Mouse (Mus musculus) gastrocnemius, adult 2 months (tissue): Measurements from ENCODE around the gene Clasp2. TPM values are rescaled to one million over a fixed set of nuclear protein-coding genes. Genes with fewer than 3 reads are reported as not detected.

ENCODE experiments used
- DNase-seq: peaks from one replicate; pipeline ENCODE4 v3.0.0; 2022
- H3K27ac ChIP-seq: fragments of 200-600 bp; 2 replicates; pipeline ENCODE4 v1.8.1; 2022; ENCODE audit warnings: mild to moderate bottlenecking
- H3K4me3 ChIP-seq: fragments of 200-600 bp; 2 replicates; pipeline ENCODE4 v1.8.1; 2022; ENCODE audit warnings: mild to moderate bottlenecking, moderate library complexity
- CTCF ChIP-seq: fragments of 200-600 bp; IDR thresholded peaks from 2 replicates; pipeline ENCODE4 v1.8.1; 2022; ENCODE audit warnings: antibody characterized with exemption, mild to moderate bottlenecking, moderate library complexity
- intact Hi-C: fragments of 180-260 bp; cut with DNase I; formaldehyde crosslinking; loops from one replicate; pipeline ENCODE4 v1.15.1; 2025
- total RNA-seq, 2 experiments: library from RNA; stranded (reverse); gene quantifications; 2 replicates each; pipeline ENCODE4 v1.2.3; 2021

Gene Clasp2
- total RNA-seq, 2 experiments from 2014 or later, result 42.0 to 52.7 TPM

- intact Hi-C loops, result no loop called here
- no peak overlapping the region for H3K4me3 ChIP-seq
- H3K27ac ChIP-seq, result no peak overlapping the region
- no peak for TF ChIP-seq CTCF
- no peak for DNase-seq
Measured at GRCm38 (mm10) chr9:113966838-113967237, 225.6 kb downstream of the Clasp2 start.

DNA sequence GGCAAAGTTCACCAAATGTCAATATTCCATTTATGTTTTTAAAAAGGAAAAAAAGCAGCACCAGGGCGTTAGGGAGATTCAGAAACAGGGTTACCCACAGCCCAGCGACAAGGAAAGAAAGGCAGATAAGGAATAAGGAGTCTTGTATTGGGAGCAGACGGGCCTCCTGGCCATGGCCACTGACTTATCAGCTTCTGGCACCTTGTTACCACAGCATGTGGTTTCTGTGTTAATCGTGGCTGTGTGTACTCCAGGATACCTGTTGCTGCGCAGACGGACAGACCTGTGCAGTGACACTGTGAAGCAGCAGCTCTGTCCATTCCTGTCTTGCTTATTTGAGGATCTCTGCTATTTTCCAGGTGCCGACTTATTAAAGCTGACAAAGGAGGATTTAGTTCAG is 227.7 kb downstream of the Clasp2 start:
- DNase-seq, result no peak
- no peak for TF ChIP-seq CTCF
- no peak overlapping the region for H3K27ac ChIP-seq
- intact Hi-C loops, result no loop called here
- H3K4me3 ChIP-seq, result no peak overlapping the region

Other genes with a start within 250 kb of the Clasp2 start
- 10 to 100 TPM; 37.1 to 42.5 TPM for gene Pdcd6ip, start 33.2 kb upstream of the Clasp2 start, total RNA-seq
- 10 to 100 TPM; 19.7 to 20.3 TPM for gene Ubp1, start 189.5 kb downstream of the Clasp2 start, total RNA-seq